Mouse (Mus musculus): ENCODE data around the gene Dync2h1. TPM values are rescaled to one million over a fixed set of nuclear protein-coding genes. Genes with fewer than 3 reads are reported as not detected.
"Not testable (repeated sequence)": the region's sequence is repeated elsewhere in the genome, so short reads cannot be mapped to it uniquely, and the experiment has no call there.

The Dync2h1 gene
- 4.8 and 5.7 TPM in 2 replicates for polyA plus RNA-seq (2015; fragmentation: Nextera tagmentation; extraction: Ambion mirVana)

GRCm38 (mm10) chr9:7184172-7184896 is at the start of gene Dync2h1, which contains the start of gene Dcun1d5:
TSS of gene Dync2h1 (minus strand) at chr9:7184446.
TSS of gene Dcun1d5 (plus strand) at chr9:7184520.
- peaks cover 24% of the 10 kb centered on the region for H3K36me3 ChIP-seq
- no peaks in the 10 kb centered on the region for H3K9me3 ChIP-seq
- H3K27me3 ChIP-seq (replicated peaks) = no peaks in the 10 kb centered on the region
- peak within 1 kb of the TSS; percentile 92 for H3K4me3 ChIP-seq
- peak within 1 kb of the TSS; percentile 97 for H3K9ac ChIP-seq
- peak within 1 kb of the TSS; percentile 96 for H3K4me2 ChIP-seq
- WGBS = under 1% methylated on average over 53 of the region's 62 CpGs
- peaks cover 25% of the 10 kb centered on the region for H3K4me1 ChIP-seq
- peak; percentile 97 for ATAC-seq (ENCODE audit: extremely low read depth, insufficient number of reproducible peaks, low FRiP score, low TSS enrichment)
- H3K27ac ChIP-seq (replicated peaks) = peak within 1 kb of the TSS; percentile 97

GRCm38 (mm10) chr9:7221460-7221859 is 37.2 kb upstream of the Dync2h1 start:
- WGBS = 69% methylated on average over 7 of the region's 7 CpGs
- Histone ChIP-seq H3K4me3 (no peak overlapping the region), H3K9me3 (no peaks in the 10 kb centered on the region), H3K9ac (no peak overlapping the region), H3K4me2 (no peak overlapping the region), H3K27ac (replicated peaks) (no peak overlapping the region), H3K36me3 (peaks cover 8% of the 10 kb centered on the region), H3K4me1 (no peaks in the 10 kb centered on the region), H3K27me3 (replicated peaks) (no peaks in the 10 kb centered on the region)
- no peak for ATAC-seq (ENCODE audit: extremely low read depth, insufficient number of reproducible peaks, low FRiP score, low TSS enrichment)

DNA sequence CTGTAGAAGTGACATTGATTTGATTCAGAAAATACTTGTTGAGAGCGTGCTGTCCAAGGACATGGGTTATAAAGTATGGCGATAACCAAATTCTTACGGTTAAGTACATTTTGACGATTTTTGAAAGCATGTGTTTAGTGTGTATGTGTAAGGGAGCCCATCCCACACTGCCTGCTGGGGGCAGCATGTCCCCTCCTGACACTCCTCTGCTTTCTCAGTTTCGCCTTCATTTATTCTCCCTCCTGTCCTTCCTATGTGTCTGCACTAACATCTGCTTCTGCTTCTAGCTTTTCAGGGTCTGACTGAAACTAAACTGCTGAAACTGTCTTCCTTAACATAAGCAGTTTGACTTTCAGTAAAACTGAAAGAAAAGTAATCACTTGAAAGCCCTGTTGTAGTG is 36.8 kb upstream of the Dync2h1 start:
- H3K4me3 ChIP-seq = no peak overlapping the region
- H3K4me2 ChIP-seq = no peak overlapping the region
- H3K27me3 ChIP-seq (replicated peaks) = no peaks in the 10 kb centered on the region
- no peaks in the 10 kb centered on the region for H3K4me1 ChIP-seq
- no peaks in the 10 kb centered on the region for H3K9me3 ChIP-seq
- H3K9ac ChIP-seq = no peak overlapping the region
- WGBS = 78% methylated on average over 5 of the region's 5 CpGs
- peaks cover 8% of the 10 kb centered on the region for H3K36me3 ChIP-seq
- H3K27ac ChIP-seq (replicated peaks) = no peak overlapping the region
- no peak for ATAC-seq (ENCODE audit: extremely low read depth, insufficient number of reproducible peaks, low FRiP score, low TSS enrichment)

DNA sequence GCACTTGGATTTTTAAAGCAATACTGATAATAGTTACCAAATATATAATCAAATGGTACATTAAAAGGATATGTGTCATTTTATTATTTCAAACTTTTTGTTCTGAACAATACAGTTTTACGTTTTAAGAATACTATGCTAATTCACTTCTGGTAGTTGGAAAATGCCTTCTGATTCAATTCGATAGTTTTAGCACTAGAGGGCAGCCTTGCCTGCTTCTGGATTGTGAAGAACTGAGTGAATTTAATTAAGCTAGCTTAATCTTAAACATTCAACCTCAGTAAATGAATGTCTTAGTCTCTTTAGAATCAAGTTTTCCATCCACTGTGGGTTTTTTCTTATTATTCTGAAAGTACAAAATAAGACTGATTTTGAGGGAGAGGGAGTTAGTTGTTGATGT is 32.0 kb upstream of the Dync2h1 start:
- H3K4me1 ChIP-seq = no peaks in the 10 kb centered on the region
- 52% methylated on average over 2 of the region's 2 CpGs for WGBS
- H3K27ac ChIP-seq (replicated peaks) = no peak overlapping the region
- no peak overlapping the region for H3K4me3 ChIP-seq
- peaks cover 32% of the 10 kb centered on the region for H3K36me3 ChIP-seq
- H3K4me2 ChIP-seq = no peak overlapping the region
- ATAC-seq (ENCODE audit: extremely low read depth, insufficient number of reproducible peaks, low FRiP score, low TSS enrichment) = no peak
- H3K9me3 ChIP-seq = peaks cover 5% of the 10 kb centered on the region; the same call in 1 of the 2 replicates
- no peak overlapping the region for H3K9ac ChIP-seq
- H3K27me3 ChIP-seq (replicated peaks) = no peaks in the 10 kb centered on the region

DNA sequence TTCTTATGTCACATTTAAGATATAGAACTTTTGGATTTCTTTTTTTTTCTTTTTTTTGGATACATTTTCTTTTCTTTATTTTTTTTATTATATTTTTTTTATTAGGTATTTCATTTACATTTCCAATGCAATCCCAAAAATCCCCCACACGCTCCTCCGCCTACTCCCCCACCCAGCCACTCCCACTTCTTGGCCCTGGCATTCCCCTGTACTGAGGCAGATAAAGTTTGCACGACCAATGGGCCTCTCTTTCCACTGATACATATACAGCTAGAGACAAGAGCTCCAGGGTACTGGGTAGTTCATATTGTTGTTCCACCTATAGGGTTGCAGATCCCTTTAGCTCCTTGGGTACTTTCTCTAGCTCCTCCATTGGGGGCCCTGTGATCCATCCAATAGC is 6.4 kb upstream of the Dync2h1 start:
- H3K4me3 ChIP-seq; H3K9me3 ChIP-seq; ATAC-seq (ENCODE audit: extremely low read depth, insufficient number of reproducible peaks, low FRiP score, low TSS enrichment); H3K27me3 ChIP-seq (replicated peaks); H3K27ac ChIP-seq (replicated peaks); H3K4me2 ChIP-seq; H3K9ac ChIP-seq: not testable (repeated sequence)
- Histone ChIP-seq H3K36me3 (peaks cover 28% of the 10 kb centered on the region), H3K4me1 (peaks cover 14% of the 10 kb centered on the region)
- 87% methylated on average over 3 of the region's 3 CpGs for WGBS

GRCm38 (mm10) chr9:7184897-7185291 is 648 bp upstream of the Dync2h1 start:
- peak overlapping the region; percentile 97 for H3K9ac ChIP-seq
- H3K27ac ChIP-seq (replicated peaks) = peak overlapping the region; percentile 97
- peaks cover 25% of the 10 kb centered on the region for H3K4me1 ChIP-seq
- no peaks in the 10 kb centered on the region for H3K27me3 ChIP-seq (replicated peaks)
- H3K4me3 ChIP-seq = peak overlapping the region; percentile 92
- ATAC-seq (ENCODE audit: extremely low read depth, insufficient number of reproducible peaks, low FRiP score, low TSS enrichment) = peak; percentile 60
- H3K4me2 ChIP-seq = peak overlapping the region; percentile 96
- no peaks in the 10 kb centered on the region for H3K9me3 ChIP-seq
- WGBS = under 1% methylated on average over 28 of the region's 31 CpGs
- peaks cover 25% of the 10 kb centered on the region for H3K36me3 ChIP-seq

- H3K27ac ChIP-seq (replicated peaks) = no peak overlapping the region
- H3K36me3 ChIP-seq = peaks cover 20% of the 10 kb centered on the region
- peak overlapping the region; percentile 80 for H3K9ac ChIP-seq
- H3K4me2 ChIP-seq = peak overlapping the region; percentile 83
- peak; percentile 81; the same call in 1 of the 2 replicates for ATAC-seq (ENCODE audit: extremely low read depth, insufficient number of reproducible peaks, low FRiP score, low TSS enrichment)
- peaks cover 8% of the 10 kb centered on the region; the same call in 1 of the 2 replicates for H3K4me1 ChIP-seq
- WGBS = 10% methylated on average over 41 of the region's 41 CpGs
- no peaks in the 10 kb centered on the region for H3K9me3 ChIP-seq
- H3K4me3 ChIP-seq = peak overlapping the region; percentile 63
- H3K27me3 ChIP-seq (replicated peaks) = no peaks in the 10 kb centered on the region
These were observed 7.3 kb downstream of the Dync2h1 start for GRCm38 (mm10) chr9:7176618-7177610.

DNA sequence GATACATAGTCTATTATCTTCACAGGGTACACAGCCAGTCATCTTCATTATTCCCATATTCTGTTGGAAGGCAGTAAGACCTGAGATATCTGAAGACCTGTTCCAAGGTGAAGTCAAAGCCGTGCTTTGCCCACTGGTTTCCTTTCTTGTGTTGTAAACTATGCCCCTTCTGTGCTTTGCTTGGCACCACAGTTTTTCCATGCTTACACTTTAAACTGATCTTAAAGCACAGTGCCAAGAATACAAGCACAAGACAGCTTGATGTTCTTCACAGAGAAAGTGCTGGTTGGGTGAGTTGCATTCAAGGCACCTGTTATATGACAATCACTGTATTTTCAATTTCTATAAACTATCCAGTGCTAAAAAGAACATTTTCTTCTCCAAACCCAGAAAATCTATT is 10.5 kb downstream of the Dync2h1 start:
- Histone ChIP-seq H3K9me3 (no peaks in the 10 kb centered on the region), H3K4me2 (no peak overlapping the region), H3K36me3 (peaks cover 18% of the 10 kb centered on the region; the same call in 1 of the 2 replicates), H3K9ac (no peak overlapping the region), H3K27ac (replicated peaks) (no peak overlapping the region), H3K27me3 (replicated peaks) (no peaks in the 10 kb centered on the region), H3K4me1 (peaks cover 8% of the 10 kb centered on the region; the same call in 1 of the 2 replicates), H3K4me3 (no peak overlapping the region)
- WGBS = 83% methylated on average over 1 of the region's 1 CpGs
- no peak for ATAC-seq (ENCODE audit: extremely low read depth, insufficient number of reproducible peaks, low FRiP score, low TSS enrichment)

- H3K4me3 ChIP-seq = no peak overlapping the region
- 65% methylated on average over 6 of the region's 6 CpGs for WGBS
- H3K9ac ChIP-seq = no peak overlapping the region
- H3K4me2 ChIP-seq = no peak overlapping the region
- no peaks in the 10 kb centered on the region for H3K27me3 ChIP-seq (replicated peaks)
- H3K27ac ChIP-seq (replicated peaks) = no peak overlapping the region
- H3K9me3 ChIP-seq = no peaks in the 10 kb centered on the region
- H3K4me1 ChIP-seq = no peaks in the 10 kb centered on the region
- ATAC-seq (ENCODE audit: extremely low read depth, insufficient number of reproducible peaks, low FRiP score, low TSS enrichment) = no peak
- H3K36me3 ChIP-seq = peaks cover 33% of the 10 kb centered on the region
These were observed 16.8 kb downstream of the Dync2h1 start for GRCm38 (mm10) chr9:7167339-7167998.

DNA sequence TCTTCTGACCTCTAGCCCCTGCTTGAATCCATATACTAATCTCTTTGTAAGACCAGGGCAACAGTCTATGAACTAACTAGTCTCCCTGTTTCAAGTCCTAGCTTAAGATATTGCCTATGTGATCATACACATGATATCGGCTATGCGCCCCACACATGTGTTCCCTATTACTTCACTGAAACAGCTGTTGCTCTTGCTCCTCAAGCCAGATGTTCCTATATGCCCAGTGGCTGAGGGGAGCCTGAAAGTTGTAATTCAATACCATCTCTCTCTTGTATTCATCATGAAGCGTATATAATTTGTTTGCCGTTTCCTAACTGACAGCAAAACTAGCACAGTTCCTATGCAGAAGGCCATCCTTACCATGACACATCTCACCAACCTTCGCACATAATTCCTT is 23.6 kb downstream of the Dync2h1 start:
- Histone ChIP-seq H3K27ac (replicated peaks) (no peak overlapping the region), H3K9ac (no peak overlapping the region)

DNA sequence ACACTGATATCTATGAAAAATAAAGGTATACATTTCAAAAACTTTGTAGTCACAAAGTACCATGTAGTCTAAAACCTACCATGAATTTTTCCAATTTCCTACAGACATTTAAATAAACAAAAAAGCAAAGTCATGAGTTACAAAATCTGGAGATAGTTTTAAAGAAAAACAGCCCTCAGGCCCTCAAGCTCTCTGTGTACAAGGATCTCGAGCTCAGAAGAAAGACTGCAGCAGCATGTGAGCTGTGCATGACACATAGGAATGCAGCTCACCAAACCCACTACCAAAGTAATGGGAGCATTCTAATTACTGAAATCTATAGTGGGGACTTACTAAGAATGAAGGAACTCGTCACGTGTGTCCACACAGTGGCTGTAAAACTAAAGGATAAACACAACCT is 24.5 kb downstream of the Dync2h1 start:
- no peak for ATAC-seq (ENCODE audit: extremely low read depth, insufficient number of reproducible peaks, low FRiP score, low TSS enrichment)
- no peak overlapping the region for H3K4me3 ChIP-seq
- H3K9me3 ChIP-seq = no peaks in the 10 kb centered on the region
- H3K4me2 ChIP-seq = no peak overlapping the region
- WGBS = 67% methylated on average over 3 of the region's 3 CpGs
- peaks cover 49% of the 10 kb centered on the region for H3K36me3 ChIP-seq
- H3K27me3 ChIP-seq (replicated peaks) = no peaks in the 10 kb centered on the region
- H3K4me1 ChIP-seq = no peaks in the 10 kb centered on the region
- no peak overlapping the region for H3K27ac ChIP-seq (replicated peaks)
- no peak overlapping the region for H3K9ac ChIP-seq

More for the DNA sequence above, 23.6 kb downstream of the Dync2h1 start:
- Histone ChIP-seq H3K4me3 (no peak overlapping the region), H3K27me3 (replicated peaks) (no peaks in the 10 kb centered on the region), H3K4me2 (no peak overlapping the region), H3K36me3 (peaks cover 46% of the 10 kb centered on the region), H3K9me3 (no peaks in the 10 kb centered on the region), H3K4me1 (no peaks in the 10 kb centered on the region)
- no peak for ATAC-seq (ENCODE audit: extremely low read depth, insufficient number of reproducible peaks, low FRiP score, low TSS enrichment)
- 86% methylated on average over 5 of the region's 5 CpGs for WGBS

Measured in heart, embryonic 13.5 days (tissue).